Mouse (Mus musculus) forebrain, embryonic 15.5 days (tissue): ENCODE measurements at regions not wholly inside any gene's neighbourhood (a gene's known extent, or its start where the extent isn't known, plus 50 kb on each side); places are given as distances from the start of the nearest gene placed in this dataset.

Source experiments
- ATAC-seq: fragments of 200-750 bp; cut with Nextera tagmentation; replicated peaks from 2 replicates; pipeline ENCODE4 v1.8.0; 2017; ENCODE audit warnings: mild to moderate bottlenecking, moderate TSS enrichment, moderate library complexity
- H3K27ac ChIP-seq: fragments of 300-500 bp; sonication (generic); replicated peaks from 2 replicates; pipeline ENCODE4 v1.5.1; 2015; ENCODE audit warnings: mild to moderate bottlenecking, inconsistent platforms
- H3K27me3 ChIP-seq: fragments of 300-500 bp; sonication (generic); 2 replicates; pipeline ENCODE4 v1.6.1; 2015; ENCODE audit warnings: inconsistent platforms
- H3K36me3 ChIP-seq: fragments of 300-500 bp; sonication (generic); 2 replicates; pipeline ENCODE4 v1.6.1; 2015; ENCODE audit warnings: mild to moderate bottlenecking, inconsistent platforms
- H3K4me1 ChIP-seq: fragments of 300-500 bp; sonication (generic); 2 replicates; pipeline ENCODE4 v1.6.1; 2015; ENCODE audit warnings: inconsistent platforms
- H3K4me2 ChIP-seq: fragments of 300-500 bp; sonication (generic); replicated peaks from 2 replicates; pipeline ENCODE4 v1.6.1; 2015; ENCODE audit warnings: mild to moderate bottlenecking, inconsistent platforms
- H3K4me3 ChIP-seq: fragments of 300-500 bp; sonication (generic); 2 replicates; pipeline ENCODE4 v1.5.1; 2015; ENCODE audit warnings: mild to moderate bottlenecking, inconsistent platforms
- H3K9ac ChIP-seq: fragments of 300-500 bp; sonication (generic); replicated peaks from 2 replicates; pipeline ENCODE4 v1.6.1; 2015; ENCODE audit warnings: mild to moderate bottlenecking, inconsistent platforms
- H3K9me3 ChIP-seq: fragments of 300-500 bp; sonication (generic); 2 replicates; pipeline ENCODE4 v1.6.1; 2016; ENCODE audit warnings: inconsistent platforms
- WGBS: fragments of 180-500 bp; shearing (Covaris S2); methylation state at CpG from one replicate; pipeline ENCODE4 v1.1.7; 2015; ENCODE audit warnings: mixed read lengths; 5-methylcytosine and 5-hydroxymethylcytosine counted together

DNA sequence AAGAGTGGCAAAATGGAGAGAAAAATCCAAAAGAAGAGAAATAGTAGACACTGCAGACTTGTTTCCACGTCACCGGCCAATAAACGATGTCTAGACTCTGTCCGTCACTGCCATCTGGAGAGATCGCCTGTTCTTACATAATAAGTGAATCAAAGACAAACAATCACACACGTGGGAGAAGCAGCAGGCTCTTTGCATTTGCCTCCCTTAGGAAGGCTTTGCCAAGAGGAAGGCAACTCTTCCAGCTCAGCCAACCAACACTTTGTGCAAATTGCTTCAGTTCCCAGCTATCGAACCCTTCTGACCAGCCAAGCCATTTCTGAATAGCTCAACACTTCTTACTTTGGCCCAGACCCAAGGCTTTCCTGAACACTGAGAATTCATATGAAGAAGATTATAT, 432.8 kb downstream of the 1700129C05Rik start:
- Histone ChIP-seq H3K4me3 (no peak overlapping the region), H3K4me2 (no peak overlapping the region), H3K9me3 (no peaks in the 10 kb centered on the region), H3K9ac (no peak overlapping the region), H3K27ac (no peak overlapping the region), H3K36me3 (no peaks in the 10 kb centered on the region), H3K4me1 (no peaks in the 10 kb centered on the region), H3K27me3 (no peaks in the 10 kb centered on the region)
- WGBS: 44% methylated on average over 7 of the region's 7 CpGs
- ATAC-seq: peak; percentile 64; the same call in 1 of the 2 replicates

DNA sequence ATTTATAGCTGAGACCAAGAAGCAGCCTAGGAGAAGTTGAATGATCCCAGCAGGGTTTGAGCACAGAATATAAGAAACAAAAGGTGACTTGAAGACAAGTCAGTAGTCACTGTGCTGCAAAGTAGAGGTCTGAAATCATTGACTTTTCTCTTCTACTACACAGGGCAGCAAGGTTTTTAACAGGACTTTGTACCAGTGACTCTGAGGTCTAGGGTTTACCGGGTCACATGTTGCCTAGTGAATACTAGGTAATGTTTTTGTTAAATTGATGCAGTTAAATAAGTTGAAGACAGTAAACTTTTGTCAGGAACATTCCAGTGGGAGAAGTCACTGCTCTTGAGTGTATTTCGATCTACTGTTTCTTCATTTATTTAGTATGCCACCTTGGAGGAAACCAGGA, 433.4 kb downstream of the 1700129C05Rik start:
- Histone ChIP-seq H3K9me3 (no peaks in the 10 kb centered on the region), H3K36me3 (no peaks in the 10 kb centered on the region), H3K4me3 (no peak overlapping the region), H3K27me3 (no peaks in the 10 kb centered on the region), H3K4me1 (no peaks in the 10 kb centered on the region), H3K9ac (no peak overlapping the region), H3K4me2 (no peak overlapping the region), H3K27ac (no peak overlapping the region)
- no peak for ATAC-seq
- WGBS: 87% methylated on average over 2 of the region's 2 CpGs

DNA sequence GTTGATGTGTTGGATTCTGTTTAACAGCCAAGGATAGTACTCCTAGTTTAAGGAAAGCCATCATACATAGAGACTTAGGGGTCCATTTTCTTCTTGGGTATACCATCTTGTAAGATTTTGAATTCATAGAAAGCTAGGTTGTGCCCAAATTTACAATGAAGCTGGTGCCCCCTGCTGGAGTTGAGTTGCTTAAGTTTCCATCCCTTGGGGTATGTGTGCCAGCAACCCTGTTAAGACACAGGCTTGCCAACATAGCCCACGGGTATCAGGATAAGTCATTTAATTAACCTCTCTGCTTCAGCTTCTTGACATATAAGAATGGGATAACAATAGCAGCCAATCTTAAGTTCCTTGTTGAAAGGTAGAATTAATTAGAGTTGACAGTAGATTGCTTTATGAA, 440.9 kb downstream of the 1700129C05Rik start:
- WGBS: 14% methylated on average over 1 of the region's 1 CpGs
- no peak overlapping the region for H3K4me3 ChIP-seq
- no peaks in the 10 kb centered on the region for H3K27me3 ChIP-seq
- no peak overlapping the region for H3K9ac ChIP-seq
- no peak overlapping the region for H3K27ac ChIP-seq
- H3K4me1 ChIP-seq: no peaks in the 10 kb centered on the region
- H3K4me2 ChIP-seq: no peak overlapping the region
- no peaks in the 10 kb centered on the region for H3K36me3 ChIP-seq
- no peaks in the 10 kb centered on the region for H3K9me3 ChIP-seq
- ATAC-seq: peak; percentile 48; the same call in 1 of the 2 replicates

DNA sequence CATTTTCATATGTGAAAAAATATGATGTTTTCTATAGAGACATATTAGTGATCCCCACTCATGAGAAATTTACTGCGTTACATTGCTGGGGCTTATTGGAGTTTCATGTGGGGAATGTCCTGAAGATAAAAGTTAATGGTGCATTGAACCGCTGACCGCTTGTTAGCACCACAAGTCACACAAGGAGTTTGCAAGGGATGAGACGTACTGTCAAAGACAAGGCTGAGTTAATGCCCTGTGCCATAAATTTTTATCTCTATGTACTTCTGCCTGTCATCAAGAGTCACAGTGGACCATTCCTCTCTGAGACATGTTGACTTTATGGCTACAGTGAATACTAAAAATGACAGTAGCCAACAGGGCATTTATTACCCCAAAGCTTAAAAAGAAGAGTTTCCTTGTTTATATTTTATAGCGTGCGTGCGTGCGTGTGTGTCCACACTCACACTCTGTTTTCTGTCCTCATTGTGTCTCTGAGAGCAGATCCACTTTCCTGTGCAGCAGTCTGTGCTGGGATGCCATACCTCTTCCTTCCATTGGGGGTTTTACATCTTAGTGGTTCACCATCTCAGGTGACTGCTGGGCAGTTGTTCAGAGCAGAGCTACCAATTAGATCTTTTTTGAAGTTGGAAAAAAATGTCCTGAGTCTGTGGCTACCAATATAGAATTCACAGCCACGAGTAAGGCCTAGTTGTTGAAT, 451.4 kb downstream of the 1700129C05Rik start:
- H3K27me3 ChIP-seq: no peaks in the 10 kb centered on the region
- no peak for ATAC-seq
- no peaks in the 10 kb centered on the region for H3K4me1 ChIP-seq
- H3K27ac ChIP-seq: no peak overlapping the region
- H3K4me2 ChIP-seq: no peak overlapping the region
- no peaks in the 10 kb centered on the region for H3K9me3 ChIP-seq
- H3K36me3 ChIP-seq: no peaks in the 10 kb centered on the region
- no peak overlapping the region for H3K4me3 ChIP-seq
- no peak overlapping the region for H3K9ac ChIP-seq
- WGBS: 96% methylated on average over 9 of the region's 9 CpGs

DNA sequence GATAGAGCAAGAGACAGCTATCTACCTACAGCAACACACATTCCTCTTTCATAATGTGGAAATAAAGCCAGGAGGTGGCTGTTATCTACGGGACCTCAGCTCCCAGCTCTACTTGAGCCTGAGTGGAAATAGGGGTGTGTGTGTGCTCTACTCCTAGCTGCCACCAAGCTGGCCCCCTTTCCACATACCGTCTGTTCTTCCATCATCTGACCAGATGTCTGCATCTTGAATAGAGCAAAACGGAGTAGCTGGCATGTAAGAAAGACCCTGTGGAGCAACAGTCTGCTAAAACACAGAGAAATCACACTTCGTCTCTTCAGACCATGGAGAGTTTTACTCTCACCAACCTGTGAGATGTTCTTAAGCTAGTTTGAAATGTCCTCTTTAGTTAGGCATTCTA, 454.9 kb downstream of the 1700129C05Rik start:
- Histone ChIP-seq H3K27ac (no peak overlapping the region), H3K27me3 (no peaks in the 10 kb centered on the region), H3K4me3 (no peak overlapping the region), H3K9me3 (no peaks in the 10 kb centered on the region), H3K4me1 (no peaks in the 10 kb centered on the region), H3K9ac (no peak overlapping the region), H3K4me2 (no peak overlapping the region), H3K36me3 (no peaks in the 10 kb centered on the region)
- ATAC-seq: no peak
- WGBS: 80% methylated on average over 4 of the region's 4 CpGs

DNA sequence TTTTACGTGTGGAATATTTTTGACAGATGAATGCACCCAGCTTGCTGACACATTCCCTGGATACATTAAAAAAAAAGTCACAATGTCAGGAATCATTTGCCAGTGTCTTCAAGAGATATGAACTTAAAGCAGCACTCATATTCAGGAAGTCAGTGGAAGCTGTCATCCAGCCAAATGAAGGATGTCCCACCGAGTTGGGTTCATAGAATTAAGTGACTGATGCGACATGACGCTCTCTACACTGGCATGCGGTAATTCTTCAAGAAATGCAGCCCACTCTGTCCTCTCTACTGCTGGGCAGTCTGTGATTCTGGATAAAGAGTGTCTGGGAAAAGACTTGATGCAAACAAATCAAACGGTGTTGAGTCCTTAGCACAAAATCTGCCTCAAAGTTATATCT, 463.9 kb downstream of the 1700129C05Rik start:
- Histone ChIP-seq H3K27me3 (no peaks in the 10 kb centered on the region), H3K4me2 (no peak overlapping the region), H3K9ac (no peak overlapping the region), H3K27ac (no peak overlapping the region), H3K36me3 (no peaks in the 10 kb centered on the region), H3K4me1 (no peaks in the 10 kb centered on the region), H3K9me3 (no peaks in the 10 kb centered on the region), H3K4me3 (no peak overlapping the region)
- 88% methylated on average over 6 of the region's 6 CpGs for WGBS
- ATAC-seq: no peak

DNA sequence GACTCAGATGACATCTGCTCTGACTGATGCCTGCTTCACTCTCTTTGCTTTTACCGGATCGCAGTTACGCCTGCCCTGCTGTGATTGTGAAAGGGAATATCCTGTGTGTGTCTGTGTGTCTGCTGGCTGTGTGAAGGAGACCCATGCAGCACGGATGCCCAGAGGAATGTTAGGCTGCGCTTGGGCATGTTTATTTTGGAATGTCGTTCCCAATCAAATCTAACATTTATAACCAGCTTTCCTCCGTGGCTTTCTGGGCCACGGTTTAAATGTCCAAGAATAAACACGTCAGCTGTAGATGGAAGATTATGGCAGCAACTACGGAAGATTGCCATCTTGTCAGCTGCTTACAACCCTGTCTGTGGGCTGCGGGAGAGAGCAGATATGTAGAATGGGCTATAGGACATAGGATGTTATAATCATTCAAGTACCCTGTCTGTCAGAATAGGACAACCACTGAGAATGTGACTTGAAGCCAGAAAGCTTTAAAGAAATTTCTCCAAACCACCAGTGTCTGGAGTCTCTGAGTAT, 464.5 kb downstream of the 1700129C05Rik start:
- ATAC-seq: no peak
- Histone ChIP-seq H3K4me1 (no peaks in the 10 kb centered on the region), H3K4me2 (no peak overlapping the region), H3K4me3 (no peak overlapping the region), H3K36me3 (no peaks in the 10 kb centered on the region), H3K27me3 (no peaks in the 10 kb centered on the region), H3K9ac (no peak overlapping the region), H3K27ac (no peak overlapping the region), H3K9me3 (no peaks in the 10 kb centered on the region)
- WGBS: 82% methylated on average over 11 of the region's 11 CpGs

DNA sequence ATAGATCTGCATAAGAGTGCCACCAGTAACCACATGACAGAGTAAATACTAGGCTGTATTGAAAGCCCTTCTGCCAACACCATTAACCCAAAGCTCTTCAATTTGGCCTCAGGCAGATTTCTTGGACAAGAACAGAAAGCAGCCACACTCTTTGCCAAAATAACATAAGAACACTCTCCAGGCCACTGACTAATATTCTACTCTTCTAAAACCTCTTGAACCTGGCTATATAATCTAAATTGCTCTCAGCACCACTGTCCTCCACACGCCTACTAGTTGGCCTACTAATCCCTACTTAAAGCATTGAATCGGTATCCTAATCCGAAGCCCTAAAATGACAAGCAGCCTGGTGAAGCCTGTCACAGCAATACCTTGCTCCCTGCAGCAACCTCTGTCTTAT, 467.5 kb downstream of the 1700129C05Rik start:
- Histone ChIP-seq H3K4me2 (no peak overlapping the region), H3K27me3 (no peaks in the 10 kb centered on the region), H3K36me3 (no peaks in the 10 kb centered on the region), H3K4me3 (no peak overlapping the region), H3K9ac (no peak overlapping the region), H3K4me1 (no peaks in the 10 kb centered on the region), H3K27ac (no peak overlapping the region), H3K9me3 (no peaks in the 10 kb centered on the region)
- no peak for ATAC-seq
- WGBS: 45% methylated on average over 3 of the region's 3 CpGs

DNA sequence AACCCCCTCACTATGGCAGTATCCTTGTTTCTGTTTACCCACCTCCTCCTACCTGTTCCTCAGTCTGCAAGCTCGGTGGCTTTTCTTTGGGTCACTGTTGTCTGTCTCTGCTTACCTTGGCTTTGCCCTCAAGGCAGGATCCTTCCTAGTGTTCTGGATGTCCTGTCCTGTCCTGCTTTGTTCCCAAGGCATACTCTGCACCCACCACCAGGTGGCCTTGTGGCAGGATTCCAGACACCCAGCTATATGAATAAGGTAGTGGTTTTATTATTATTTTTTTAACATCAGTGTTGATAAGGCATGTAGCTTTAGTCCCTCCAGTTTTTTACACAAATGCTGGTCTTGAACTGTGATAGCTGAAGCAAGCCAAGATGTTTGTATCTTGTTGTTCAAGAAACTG, 478.7 kb downstream of the 1700129C05Rik start:
- no peak for ATAC-seq
- Histone ChIP-seq H3K27ac (no peak overlapping the region), H3K9me3 (no peaks in the 10 kb centered on the region), H3K36me3 (no peaks in the 10 kb centered on the region), H3K4me2 (no peak overlapping the region), H3K4me1 (no peaks in the 10 kb centered on the region), H3K27me3 (no peaks in the 10 kb centered on the region), H3K9ac (no peak overlapping the region), H3K4me3 (no peak overlapping the region)
- WGBS: 45% methylated on average over 1 of the region's 1 CpGs

DNA sequence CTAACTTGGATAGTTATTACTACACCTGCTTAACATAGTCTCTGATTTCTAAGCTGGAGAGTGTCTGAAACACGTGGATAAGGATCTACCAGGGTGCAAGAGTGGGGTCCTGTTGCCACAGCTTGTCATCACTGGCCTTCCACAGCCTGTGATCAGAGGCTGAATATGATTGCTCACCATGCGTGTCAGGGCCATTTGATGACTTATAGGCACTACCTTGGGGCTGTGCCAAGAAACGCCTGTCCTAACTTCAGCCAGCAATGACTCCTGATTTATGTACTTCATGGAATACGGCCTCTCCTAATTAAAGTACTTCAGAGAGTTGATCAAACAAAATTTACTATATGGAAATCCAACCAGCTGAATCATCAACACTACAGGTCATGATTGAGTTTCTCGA, 480.1 kb downstream of the 1700129C05Rik start:
- WGBS: 82% methylated on average over 5 of the region's 5 CpGs
- no peaks in the 10 kb centered on the region for H3K9me3 ChIP-seq
- ATAC-seq: no peak

DNA sequence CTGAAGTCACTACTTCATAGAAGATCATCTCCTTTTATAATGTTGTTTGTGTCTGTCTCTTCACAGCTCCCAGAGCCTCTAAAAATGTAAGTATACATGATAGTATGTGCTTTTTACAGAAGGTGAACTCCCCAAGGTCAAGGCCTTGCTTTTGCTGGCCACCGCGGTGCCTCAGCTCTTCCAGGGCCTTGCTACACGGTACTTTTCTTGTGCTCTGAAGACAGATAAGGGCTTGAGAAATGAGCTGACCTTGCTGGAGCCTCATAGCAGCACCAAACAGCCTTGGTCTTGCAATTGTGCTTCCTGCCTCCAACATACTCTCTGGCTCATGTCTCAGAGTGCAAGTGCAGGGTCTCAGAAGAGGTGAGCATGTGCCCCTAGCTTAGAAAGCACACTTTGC, 481.3 kb downstream of the 1700129C05Rik start:
- ATAC-seq: no peak
- H3K4me3 ChIP-seq: no peak overlapping the region
- 88% methylated on average over 3 of the region's 3 CpGs for WGBS
- H3K27ac ChIP-seq: no peak overlapping the region
- no peaks in the 10 kb centered on the region for H3K4me1 ChIP-seq
- no peak overlapping the region for H3K4me2 ChIP-seq
- no peaks in the 10 kb centered on the region for H3K27me3 ChIP-seq
- H3K36me3 ChIP-seq: no peaks in the 10 kb centered on the region
- no peaks in the 10 kb centered on the region for H3K9me3 ChIP-seq
- no peak overlapping the region for H3K9ac ChIP-seq

More for the DNA sequence above, 480.1 kb downstream of the 1700129C05Rik start:
- Histone ChIP-seq H3K9ac (no peak overlapping the region), H3K27ac (no peak overlapping the region), H3K36me3 (no peaks in the 10 kb centered on the region), H3K27me3 (no peaks in the 10 kb centered on the region), H3K4me3 (no peak overlapping the region), H3K4me2 (no peak overlapping the region), H3K4me1 (no peaks in the 10 kb centered on the region)

DNA sequence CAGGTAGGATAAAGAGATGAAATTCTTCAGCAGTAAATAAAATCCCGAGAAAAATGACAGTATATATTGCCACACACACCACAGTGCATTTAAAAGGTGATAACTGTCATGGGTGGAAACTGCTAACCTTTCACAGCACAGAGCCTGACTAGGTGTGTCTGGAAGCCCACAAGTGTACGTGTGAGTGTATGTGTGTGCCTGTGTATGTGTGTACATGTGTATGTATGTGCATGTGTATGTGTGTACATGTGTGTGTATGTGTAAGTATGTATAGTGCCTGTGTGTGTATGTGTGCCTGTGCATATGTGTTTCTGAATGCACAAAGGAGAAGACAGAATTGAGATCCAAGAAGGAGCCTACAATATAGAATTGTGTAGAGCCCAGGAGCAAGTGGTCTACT, 485.4 kb downstream of the 1700129C05Rik start:
- H3K27ac ChIP-seq: no peak overlapping the region
- H3K36me3 ChIP-seq: no peaks in the 10 kb centered on the region
- no peak overlapping the region for H3K9ac ChIP-seq
- no peak overlapping the region for H3K4me2 ChIP-seq
- no peak for ATAC-seq
- no peaks in the 10 kb centered on the region for H3K9me3 ChIP-seq
- H3K27me3 ChIP-seq: no peaks in the 10 kb centered on the region
- no peak overlapping the region for H3K4me3 ChIP-seq
- WGBS: 47% methylated on average over 2 of the region's 2 CpGs
- H3K4me1 ChIP-seq: no peaks in the 10 kb centered on the region

DNA sequence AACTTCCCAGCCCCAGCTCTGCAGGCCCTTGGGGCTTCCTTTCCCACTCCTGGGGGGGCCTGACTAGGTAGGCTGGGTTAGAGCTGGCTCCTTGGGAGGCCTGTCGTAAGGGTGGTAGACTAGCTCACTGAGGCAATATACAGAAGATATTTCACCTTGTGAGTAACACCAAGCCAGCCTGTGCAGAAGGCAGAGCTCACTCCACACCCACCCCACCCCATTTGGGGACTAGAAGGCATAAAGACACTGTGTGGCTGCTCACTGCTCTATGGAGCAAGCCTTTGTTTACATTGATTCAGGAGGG, 485.8 kb downstream of the 1700129C05Rik start:
- WGBS: 11% methylated on average over 1 of the region's 1 CpGs
- no peak overlapping the region for H3K27ac ChIP-seq
- H3K27me3 ChIP-seq: no peaks in the 10 kb centered on the region
- H3K4me3 ChIP-seq: no peak overlapping the region
- H3K4me1 ChIP-seq: no peaks in the 10 kb centered on the region
- H3K9me3 ChIP-seq: no peaks in the 10 kb centered on the region
- H3K36me3 ChIP-seq: no peaks in the 10 kb centered on the region
- H3K4me2 ChIP-seq: no peak overlapping the region
- ATAC-seq: no peak
- H3K9ac ChIP-seq: no peak overlapping the region
